Mouse (Mus musculus) myocyte (in vitro differentiated cells): ENCODE results near the gene Fkbp15.

ENCODE experiments used
- MAX ChIP-seq: IDR thresholded peaks from one replicate; pipeline ENCODE4 v1.6.1; 2011; ENCODE audit warnings: low read depth, mild to moderate bottlenecking, control low read depth
- MYOD1 ChIP-seq, 3 experiments: IDR thresholded peaks; one replicate each; pipeline ENCODE4 v1.6.1; 2011; ENCODE audit warnings: control low read depth in 2 of 3, low read depth in 2 of 3, mild to moderate bottlenecking in 2 of 3, moderate library complexity in 1 of 3; ENCODE audit not compliant: insufficient read length in 2 of 3, control insufficient read depth in 1 of 3
- POLR2A ChIP-seq: IDR thresholded peaks from one replicate; pipeline ENCODE4 v1.6.1; 2011; ENCODE audit warnings: low read depth, mild to moderate bottlenecking, control low read depth, moderate library complexity; ENCODE audit not compliant: insufficient read length
- POLR2AphosphoS2 ChIP-seq: IDR thresholded peaks from one replicate; pipeline ENCODE4 v1.6.1; 2011; ENCODE audit warnings: low read depth, control low read depth; ENCODE audit not compliant: insufficient read length

DNA sequence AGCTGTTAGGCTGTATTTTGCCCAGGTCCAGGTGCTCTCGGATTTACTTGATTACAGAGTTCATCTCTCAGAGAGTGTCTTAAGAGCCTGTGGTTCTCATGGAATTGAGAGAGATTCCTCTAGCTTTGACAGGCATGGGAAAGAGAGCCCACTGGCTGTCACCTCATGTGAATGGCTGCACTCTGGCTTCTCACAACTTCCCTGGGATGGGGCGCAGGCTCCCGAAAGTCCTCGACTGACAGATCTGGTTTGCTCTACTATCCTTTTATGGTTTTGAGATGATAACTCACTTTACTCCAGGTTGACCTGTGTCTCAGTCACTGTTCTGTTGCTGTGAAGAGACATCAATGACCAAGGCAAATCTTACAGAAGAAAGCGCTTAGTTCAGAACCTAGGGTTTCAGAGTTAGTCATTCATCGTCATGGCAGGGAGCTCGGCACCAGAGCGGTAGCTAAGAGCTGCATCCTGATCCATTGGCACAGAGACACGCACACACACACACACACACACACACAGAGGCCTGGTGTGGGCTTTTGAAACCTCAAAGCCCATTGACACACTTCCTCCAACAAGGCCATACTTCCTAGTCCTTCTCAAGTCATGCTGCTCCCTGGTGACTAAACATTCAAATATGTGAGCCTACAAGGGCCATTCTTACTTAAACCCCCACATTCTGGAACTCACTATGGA lies 69.4 kb downstream of the Fkbp15 start:
- TF ChIP-seq POLR2A (no peak), MAX (no peak), POLR2AphosphoS2 (no peak), MYOD1 (IDR thresholded peaks at IDR 0.05; ENCODE audit: control insufficient read depth in 1 of 3, insufficient read length in 2 of 3, low read depth in 2 of 3) (no peak)
